ENCODE assay signal across 16 mouse cellular contexts in genomic region chr14:60866399-60866798, GRCm38 (mm10).
"Had no signal": no experiment of that assay in that cellular context is flagged by ENCODE, and none has a peak within 500 bp of the region (broad histone marks: within the 10 kb centered on the region; RNA-seq: fewer than 3 reads in every experiment).

No protein-coding gene starts in this region.

- ATAC-seq: inflammation-experienced regulatory T-cells, adult 6 months; intestine, postnatal 0 days; liver, embryonic 12.5 days had no signal

- DNase-seq: kidney, adult 8-10 months; kidney, postnatal 10 days; left cerebral cortex, postnatal 4 days; lung, embryonic 14.5 days; lung, postnatal 10 days; lung, postnatal 4 days; retina, postnatal 1 day; thymus, postnatal 14 days had no signal

- H3K27ac ChIP-seq: layer of hippocampus, adult 2 months; liver, embryonic 12.5 days; midbrain, embryonic 12.5 days; neural tube, embryonic 12.5 days; stomach, postnatal 0 days had no signal

- H3K9me3 ChIP-seq: liver, embryonic 12.5 days; megakaryocyte, embryonic 14.5 days; midbrain, embryonic 12.5 days; neural tube, embryonic 12.5 days had no signal

- H3K4me3 ChIP-seq: layer of hippocampus, adult 2 months; liver, embryonic 12.5 days; megakaryocyte, embryonic 14.5 days; midbrain, embryonic 12.5 days; neural tube, embryonic 12.5 days had no signal

- H3K4me1 ChIP-seq: liver, embryonic 12.5 days; megakaryocyte, embryonic 14.5 days; neural tube, embryonic 12.5 days had no signal

- H3K4me2 ChIP-seq: liver, embryonic 12.5 days; lung, embryonic 14.5 days; midbrain, embryonic 12.5 days; neural tube, embryonic 12.5 days had no signal

- H3K36me3 ChIP-seq: neural tube, embryonic 12.5 days had no signal

- H3K9ac ChIP-seq: liver, embryonic 12.5 days; lung, embryonic 14.5 days; midbrain, embryonic 12.5 days; neural tube, embryonic 12.5 days had no signal

- H3K27me3 ChIP-seq: liver, embryonic 12.5 days; megakaryocyte, embryonic 14.5 days; midbrain, embryonic 12.5 days; neural tube, embryonic 12.5 days had no signal
